Mouse (Mus musculus): ENCODE measurements around the gene Wnt9a. TPM values are rescaled to one million over a fixed set of nuclear protein-coding genes. Genes with fewer than 3 reads are reported as not detected.
"Not testable (repeated sequence)": the region's sequence is repeated elsewhere in the genome, so short reads cannot be mapped to it uniquely, and the experiment has no call there.

The Wnt9a gene
- total and polyA plus RNA-seq, 2 experiments from 2014 or later, result 2.3 to 5.6 TPM

DNA sequence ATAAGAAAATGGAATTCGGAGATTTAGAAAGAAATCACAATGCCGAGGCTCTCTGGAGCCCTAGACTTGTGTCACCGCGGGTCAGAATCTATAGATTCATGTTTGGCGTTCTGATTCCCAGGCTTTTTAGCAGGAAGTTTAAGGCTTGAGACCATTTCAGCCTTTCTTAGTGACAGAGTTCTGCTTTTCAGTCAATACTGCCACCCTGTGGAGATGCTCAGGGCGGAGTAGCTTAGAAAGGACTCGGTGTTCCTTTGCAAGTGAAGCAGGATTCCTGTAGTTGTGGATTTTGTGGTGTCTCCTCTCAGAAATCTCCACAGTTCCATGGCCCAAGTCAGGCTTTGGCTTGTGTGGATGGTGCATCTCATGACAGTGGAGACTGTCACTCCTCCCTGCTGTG is 8.8 kb upstream of the Wnt9a start:
- no peak overlapping the region for H3K27ac ChIP-seq (ENCODE audit: low read depth, low read length)
- H3K27me3 ChIP-seq (ENCODE audit: insufficient read depth, low read length), result peaks cover 41% of the 10 kb centered on the region
- TF ChIP-seq CTCF (IDR thresholded peaks at IDR 0.05), result peak; percentile 94
- H3K4me3 ChIP-seq (ENCODE audit: low read depth, low read length), result no peak overlapping the region
- no peak overlapping the region for H3K4me2 ChIP-seq (ENCODE audit: low read depth, low read length, poor library complexity, severe bottlenecking)
- H3K36me3 ChIP-seq (ENCODE audit: insufficient read depth, low read length), result no peaks in the 10 kb centered on the region
- 0 out of 2 replicates have a peak, but pooled peaks have one; percentile 52 for ATAC-seq (ENCODE audit: low FRiP score)
- no peaks in the 10 kb centered on the region for H3K9me3 ChIP-seq (ENCODE audit: low read length)
- no peaks in the 10 kb centered on the region for H3K4me1 ChIP-seq (ENCODE audit: insufficient read depth, low read length)
- WGBS, result 13% methylated on average over 7 of the region's 7 CpGs
- peak; percentile 82 for DNase-seq (ENCODE audit: low spot score)
- H3K9ac ChIP-seq (replicated peaks; ENCODE audit: low read length, poor library complexity, severe bottlenecking), result no peak overlapping the region

DNA sequence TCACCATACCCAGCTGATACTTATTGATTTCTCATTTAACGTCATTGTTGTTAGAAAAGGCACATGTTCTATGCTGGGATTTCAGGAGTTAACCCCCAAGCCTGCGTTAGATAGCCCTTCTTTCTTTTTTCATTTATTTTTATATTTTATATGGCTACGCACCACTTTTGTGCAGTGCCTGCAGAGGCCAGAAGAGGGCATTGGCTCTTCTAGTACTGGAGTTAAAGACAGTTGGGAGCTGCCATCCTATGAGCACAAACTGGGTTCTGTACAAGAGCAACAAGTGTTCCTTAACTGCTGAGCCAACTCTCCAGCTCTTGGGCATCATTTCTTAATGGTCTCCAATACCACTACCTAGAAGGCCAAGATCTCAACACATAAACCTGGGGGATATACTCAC is 6.5 kb upstream of the Wnt9a start:
- Histone ChIP-seq H3K27me3 (ENCODE audit: insufficient read depth, low read length) (peaks cover 46% of the 10 kb centered on the region), H3K36me3 (ENCODE audit: insufficient read depth, low read length) (no peaks in the 10 kb centered on the region), H3K4me1 (ENCODE audit: insufficient read depth, low read length) (no peaks in the 10 kb centered on the region), H3K4me2 (ENCODE audit: low read depth, low read length, poor library complexity, severe bottlenecking) (no peak overlapping the region), H3K9me3 (ENCODE audit: low read length) (no peaks in the 10 kb centered on the region), H3K27ac (ENCODE audit: low read depth, low read length) (no peak overlapping the region), H3K4me3 (ENCODE audit: low read depth, low read length) (no peak overlapping the region), H3K9ac (replicated peaks; ENCODE audit: low read length, poor library complexity, severe bottlenecking) (no peak overlapping the region)
- WGBS, result 17% methylated on average over 3 of the region's 3 CpGs
- DNase-seq (ENCODE audit: low spot score), result peak; percentile 50
- TF ChIP-seq CTCF (IDR thresholded peaks at IDR 0.05), result peak; percentile 71
- ATAC-seq (ENCODE audit: low FRiP score), result no peak

DNA sequence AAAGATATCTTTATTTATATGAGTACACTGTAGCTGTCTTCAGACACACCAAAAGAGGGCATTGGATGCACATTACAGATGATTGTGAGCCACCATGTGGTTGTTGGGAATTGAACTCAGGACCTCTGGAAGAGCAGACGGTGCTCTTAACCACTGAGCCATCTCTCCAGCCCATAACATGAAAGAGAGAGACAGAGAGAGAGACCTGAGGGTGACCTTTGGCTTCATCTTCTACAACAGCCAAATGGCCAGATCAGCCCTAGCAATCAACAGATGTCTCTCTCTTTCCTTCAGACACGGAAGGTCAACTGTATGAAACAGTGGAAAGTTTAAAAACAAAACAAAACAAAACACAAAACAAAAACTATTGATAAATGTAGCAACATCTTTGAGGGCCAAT is 5.7 kb upstream of the Wnt9a start:
- H3K27ac ChIP-seq (ENCODE audit: low read depth, low read length), result not testable (repeated sequence)

DNA sequence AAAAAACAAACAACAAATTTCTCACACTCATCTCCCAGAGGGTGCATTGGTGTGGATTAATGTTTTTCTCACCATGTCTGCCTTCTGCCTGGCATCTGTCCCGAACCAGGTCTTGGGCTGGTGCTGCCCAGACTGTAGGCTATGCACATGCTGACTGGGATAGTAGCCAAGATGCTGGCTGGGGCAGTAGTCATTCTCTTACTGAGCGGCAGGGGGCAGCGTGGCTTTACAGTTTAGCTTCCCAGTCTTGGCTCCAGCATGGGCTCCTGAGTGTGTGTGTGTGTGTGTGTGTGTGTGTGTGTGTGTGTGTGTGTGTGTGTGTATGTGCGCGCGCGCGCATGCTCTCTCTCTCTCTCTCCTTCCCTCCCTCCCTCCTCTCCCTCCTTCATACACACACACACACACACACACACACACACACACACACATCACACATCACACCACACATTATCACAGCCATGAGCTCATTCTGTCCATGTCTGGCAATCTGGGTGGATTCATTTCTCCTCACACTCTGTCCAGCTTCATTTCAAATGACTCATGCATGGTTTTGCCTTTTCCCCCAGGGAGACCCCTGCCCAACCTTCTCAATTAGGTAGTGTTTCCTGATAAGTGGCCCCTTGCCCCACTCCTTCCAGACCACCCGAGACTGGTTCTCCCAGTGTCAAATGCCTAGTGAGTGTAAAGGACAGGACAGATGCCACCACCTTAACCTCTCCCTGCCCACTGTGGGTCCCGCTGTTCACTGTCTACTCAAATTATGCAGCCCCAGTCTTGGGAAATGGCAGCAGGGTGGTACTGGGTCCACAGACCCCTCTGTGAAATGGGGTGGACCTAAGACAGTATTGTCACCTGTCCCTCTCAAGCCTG is 3.8 kb upstream of the Wnt9a start:
- no peak overlapping the region for H3K9ac ChIP-seq (replicated peaks; ENCODE audit: low read length, poor library complexity, severe bottlenecking)
- no peak overlapping the region for H3K4me2 ChIP-seq (ENCODE audit: low read depth, low read length, poor library complexity, severe bottlenecking)
- 31% methylated on average over 10 of the region's 10 CpGs for WGBS
- no peaks in the 10 kb centered on the region for H3K36me3 ChIP-seq (ENCODE audit: insufficient read depth, low read length)
- no peak overlapping the region for H3K4me3 ChIP-seq (ENCODE audit: low read depth, low read length)
- H3K27ac ChIP-seq (ENCODE audit: low read depth, low read length), result no peak overlapping the region
- peak; percentile 85 for TF ChIP-seq CTCF (IDR thresholded peaks at IDR 0.05)
- H3K4me1 ChIP-seq (ENCODE audit: insufficient read depth, low read length), result peaks cover 4% of the 10 kb centered on the region; the same call in 1 of the 2 replicates
- DNase-seq (ENCODE audit: low spot score) (peak; percentile 96), ATAC-seq (ENCODE audit: low FRiP score) (peak; percentile 52)
- peaks cover 65% of the 10 kb centered on the region for H3K27me3 ChIP-seq (ENCODE audit: insufficient read depth, low read length)
- H3K9me3 ChIP-seq (ENCODE audit: low read length), result no peaks in the 10 kb centered on the region

More for the DNA sequence above, 5.7 kb upstream of the Wnt9a start:
- not testable (repeated sequence) for H3K36me3 ChIP-seq (ENCODE audit: insufficient read depth, low read length); DNase-seq (ENCODE audit: low spot score); H3K9ac ChIP-seq (replicated peaks; ENCODE audit: low read length, poor library complexity, severe bottlenecking); H3K4me2 ChIP-seq (ENCODE audit: low read depth, low read length, poor library complexity, severe bottlenecking); H3K4me3 ChIP-seq (ENCODE audit: low read depth, low read length); H3K4me1 ChIP-seq (ENCODE audit: insufficient read depth, low read length); H3K9me3 ChIP-seq (ENCODE audit: low read length); ATAC-seq (ENCODE audit: low FRiP score)
- peaks cover 51% of the 10 kb centered on the region for H3K27me3 ChIP-seq (ENCODE audit: insufficient read depth, low read length)
- 74% methylated on average over 2 of the region's 2 CpGs for WGBS

DNA sequence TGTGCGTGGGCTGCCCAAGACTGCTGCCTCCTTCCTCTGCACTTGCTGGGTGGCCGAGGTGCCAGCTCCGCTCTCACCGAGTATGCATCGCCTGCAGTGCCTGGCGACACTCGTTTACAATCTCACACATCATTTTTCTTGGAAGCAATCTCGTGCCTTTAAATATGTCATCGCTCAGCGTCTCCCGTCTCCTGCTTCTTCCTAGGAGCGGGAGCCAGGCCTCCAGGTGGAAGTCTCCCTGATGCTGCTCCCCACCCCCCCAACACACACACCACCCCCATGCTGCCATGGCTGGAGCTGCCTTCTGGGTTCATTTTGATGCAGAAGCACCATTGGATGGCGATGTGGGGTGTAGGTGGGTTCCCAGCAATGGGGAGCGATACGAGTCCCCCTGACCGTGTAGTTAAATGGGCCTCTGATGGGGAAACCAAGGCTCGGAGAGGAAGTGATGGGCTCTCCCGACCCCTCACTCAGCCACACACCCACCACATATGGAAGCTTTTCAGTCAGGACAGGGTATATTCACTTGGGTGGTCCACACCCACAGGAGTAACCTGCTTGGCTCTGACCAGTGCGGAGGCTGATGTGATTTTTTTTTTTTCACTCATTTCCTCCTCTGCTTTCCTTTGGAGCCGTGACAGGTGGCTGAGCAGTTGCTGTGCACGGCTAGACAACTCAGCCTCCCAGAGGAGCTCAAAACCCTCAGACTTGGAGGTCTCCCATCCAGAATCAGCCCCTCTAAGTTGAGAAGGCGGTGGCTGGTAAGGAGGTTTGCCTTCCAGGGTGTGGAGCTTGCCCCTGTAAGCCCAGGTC is 1.5 kb upstream of the Wnt9a start:
- H3K27me3 ChIP-seq (ENCODE audit: insufficient read depth, low read length), result peaks cover 64% of the 10 kb centered on the region
- peaks cover 4% of the 10 kb centered on the region; the same call in 1 of the 2 replicates for H3K4me1 ChIP-seq (ENCODE audit: insufficient read depth, low read length)
- no peak overlapping the region for H3K4me2 ChIP-seq (ENCODE audit: low read depth, low read length, poor library complexity, severe bottlenecking)
- no peak overlapping the region for H3K9ac ChIP-seq (replicated peaks; ENCODE audit: low read length, poor library complexity, severe bottlenecking)
- WGBS, result 45% methylated on average over 22 of the region's 22 CpGs
- TF ChIP-seq CTCF (IDR thresholded peaks at IDR 0.05), result no peak
- H3K9me3 ChIP-seq (ENCODE audit: low read length), result no peaks in the 10 kb centered on the region
- DNase-seq (ENCODE audit: low spot score) (no peak), ATAC-seq (ENCODE audit: low FRiP score) (no peak)
- no peak overlapping the region for H3K27ac ChIP-seq (ENCODE audit: low read depth, low read length)
- H3K4me3 ChIP-seq (ENCODE audit: low read depth, low read length), result no peak overlapping the region
- H3K36me3 ChIP-seq (ENCODE audit: insufficient read depth, low read length), result no peaks in the 10 kb centered on the region

Measured in midbrain, postnatal 0 days (tissue).